Mouse (Mus musculus) inflammation-experienced regulatory T-cells, adult 6 months (primary cell): ENCODE results near the gene Zfp410. TPM values are rescaled to one million over a fixed set of nuclear protein-coding genes. Genes with fewer than 3 reads are reported as not detected.

Experiments
- ATAC-seq: one replicate; pipeline ENCODE4 v1.8.0; 2017
- polyA plus RNA-seq, 3 experiments: library from polyadenylated mRNA; unstranded; fragments of 100-300 nt; shearing (Covaris generic); gene quantifications; one replicate each; pipeline ENCODE4 v1.2.1; 2017

Gene Zfp410
- polyA plus RNA-seq, 3 experiments from 2014 or later, result 48.6 to 67.0 (median 55.4) TPM

GRCm38 (mm10) chr12:84361555-84362489, 45.2 kb downstream of the Zfp410 start, which contains the start of the genes Coq6 and Fam161b:
TSS of gene Coq6 (plus strand) at chr12:84361657.
TSS of gene Fam161b (minus strand) at chr12:84361833.
- ATAC-seq, result peak; percentile 99

DNA sequence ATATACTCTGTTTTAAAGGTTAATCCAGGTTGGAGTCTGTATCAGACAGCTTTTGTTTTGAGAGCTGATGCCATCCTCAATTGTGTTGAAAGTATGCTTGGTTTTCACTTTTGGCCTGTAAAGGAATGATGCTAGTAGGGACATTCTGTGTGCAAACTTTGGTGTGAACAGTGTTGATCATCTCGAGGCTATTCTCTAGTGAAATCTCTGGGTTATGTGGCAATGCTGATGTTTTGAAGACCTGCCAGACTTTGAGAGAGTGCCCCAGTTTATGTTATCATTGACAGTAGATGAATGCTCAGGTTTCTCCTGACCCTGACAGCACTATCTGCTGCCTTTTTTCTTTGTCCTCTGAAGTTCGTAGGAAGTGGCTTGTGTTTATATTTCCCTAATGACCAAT, 46.2 kb downstream of the Zfp410 start:
- ATAC-seq, result no peak

- no peak for ATAC-seq
Observed at GRCm38 (mm10) chr12:84364291-84364690, 47.6 kb downstream of the Zfp410 start.

- ATAC-seq, result no peak
Observed at GRCm38 (mm10) chr12:84365137-84365536, 48.5 kb downstream of the Zfp410 start.

DNA sequence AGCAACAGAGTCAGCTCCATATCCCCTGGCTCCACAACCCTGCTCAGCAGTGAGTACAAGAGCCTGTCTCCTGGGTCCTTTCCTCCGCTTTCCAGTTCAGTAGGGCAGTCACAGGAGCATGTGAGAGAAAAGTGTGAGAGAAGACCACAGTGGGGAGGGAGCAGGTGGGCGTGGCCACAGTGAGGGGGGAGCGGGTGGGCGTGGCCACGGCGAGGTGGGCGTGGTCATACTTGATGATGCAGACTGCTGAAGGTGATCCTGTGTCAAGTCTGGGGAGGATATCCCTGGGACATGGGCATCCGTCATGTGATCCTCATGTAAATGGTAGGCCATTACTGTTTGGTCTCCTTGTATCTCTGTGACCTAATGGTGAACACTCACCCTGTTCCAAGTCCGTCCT, 50.3 kb downstream of the Zfp410 start:
- no peak for ATAC-seq

- no peak for ATAC-seq
Observed at GRCm38 (mm10) chr12:84371647-84372046, 55.0 kb downstream of the Zfp410 start.

DNA sequence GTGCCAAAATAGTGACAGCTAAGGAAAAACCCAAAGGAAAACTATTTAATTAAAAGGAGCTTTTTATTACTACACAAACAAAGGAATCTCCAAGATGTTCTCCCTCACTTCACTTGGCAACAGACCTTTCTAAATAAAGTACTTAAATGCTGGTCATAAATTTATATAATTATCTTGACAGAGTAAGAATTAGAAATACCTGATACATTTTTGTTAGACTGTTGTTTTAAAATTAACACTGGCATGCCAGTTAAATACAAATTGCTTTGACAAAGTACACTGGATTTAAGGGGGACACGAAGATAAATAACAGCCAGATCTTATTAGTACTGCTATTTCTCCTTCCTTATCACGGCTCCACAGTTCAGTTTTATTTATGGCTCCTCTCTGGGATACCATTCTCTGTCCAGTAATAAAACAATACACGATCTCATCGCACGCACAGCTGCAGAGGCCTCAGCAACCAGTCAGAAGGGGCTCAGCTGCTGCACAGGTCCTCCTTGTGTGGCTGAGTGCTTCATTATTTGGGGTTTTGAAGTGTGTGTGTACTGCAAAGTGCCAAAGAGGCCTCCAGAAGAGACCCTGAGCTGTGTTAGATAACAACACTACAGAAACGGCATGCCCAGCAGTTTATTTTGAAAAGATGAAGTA, 57.3 kb downstream of the Zfp410 start:
- ATAC-seq, result no peak

- no peak for ATAC-seq
Observed at GRCm38 (mm10) chr12:84382369-84382768, 65.7 kb downstream of the Zfp410 start.

DNA sequence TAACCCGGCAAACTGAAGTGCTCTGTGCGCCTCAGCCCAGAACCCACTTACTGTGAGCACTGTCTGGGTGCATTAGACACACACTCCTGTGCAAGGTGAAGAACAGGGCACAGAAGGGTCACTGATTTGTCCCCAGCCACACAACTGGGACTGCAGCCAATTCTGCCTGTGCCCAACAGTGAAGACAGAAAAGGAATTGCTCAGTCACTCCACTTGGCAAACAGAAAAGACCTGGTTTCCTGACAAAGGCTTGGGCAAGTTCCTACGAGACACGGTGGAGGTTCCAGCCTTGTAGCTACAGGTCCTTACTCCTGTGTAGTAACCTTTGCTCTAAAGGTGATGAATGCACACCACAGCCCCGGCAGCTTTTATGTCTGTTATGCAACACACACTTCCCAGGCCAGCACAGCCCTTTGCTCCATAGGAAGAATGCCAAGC, 68.0 kb downstream of the Zfp410 start:
- ATAC-seq, result no peak

- no peak for ATAC-seq
Observed at GRCm38 (mm10) chr12:84385408-84385807, 68.8 kb downstream of the Zfp410 start.

DNA sequence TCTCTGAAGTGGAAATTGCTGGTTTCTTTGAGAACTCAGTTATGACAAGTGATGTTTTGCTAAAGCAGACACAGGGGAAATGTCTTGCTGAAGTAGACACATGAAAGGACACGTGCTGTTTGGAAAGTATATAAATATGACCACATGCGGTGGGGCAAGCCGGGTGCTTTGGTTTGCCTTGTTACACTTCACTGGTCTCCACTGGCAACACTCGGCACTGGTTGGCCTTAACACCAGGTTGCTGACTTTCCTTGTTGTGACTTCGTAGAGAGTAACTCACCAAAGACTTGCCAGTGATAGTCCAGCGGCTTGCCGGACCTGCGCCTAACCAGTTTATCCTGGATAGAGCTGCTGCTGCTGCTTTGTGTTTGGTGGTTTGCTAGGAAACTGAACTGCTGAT, 71.4 kb downstream of the Zfp410 start:
- no peak for ATAC-seq

- peak; percentile 58 for ATAC-seq
Observed at GRCm38 (mm10) chr12:84388774-84389400, 72.2 kb downstream of the Zfp410 start.

GRCm38 (mm10) chr12:84390336-84390735, 73.7 kb downstream of the Zfp410 start:
- no peak for ATAC-seq

GRCm38 (mm10) chr12:84392681-84393080, 76.0 kb downstream of the Zfp410 start:
- no peak for ATAC-seq

Other genes starting within 250 kb of the Zfp410 start
- gene Acot5, start 247.5 kb upstream of the Zfp410 start, polyA plus RNA-seq, result not detected
- 1 to 10 TPM in 1 of 3 experiments, under 1 TPM in 2; 0.38 to 1.0 (median 0.47) TPM for gene Acot6, start 216.2 kb upstream of the Zfp410 start, polyA plus RNA-seq
- 1 to 10 TPM in 1 of 3 experiments, not detected in 2; 1.0 TPM for gene Dnal1, start 202.5 kb upstream of the Zfp410 start, polyA plus RNA-seq
- under 1 TPM in 2 of 3 experiments, not detected in 1; 0.40 to 0.44 TPM for gene Pnma1, start 168.4 kb upstream of the Zfp410 start, polyA plus RNA-seq
- gene Elmsan1, start 98.0 kb upstream of the Zfp410 start, polyA plus RNA-seq, result 1 to 10 TPM; 3.9 to 9.5 (median 7.2) TPM
- 10 to 100 TPM; 39.1 to 48.8 (median 47.6) TPM for gene Ptgr2, start 31.6 kb upstream of the Zfp410 start, polyA plus RNA-seq
- gene Coq6, start 44.8 kb downstream of the Zfp410 start, polyA plus RNA-seq, result 10 to 100 TPM; 18.4 to 22.7 (median 19.4) TPM
- gene Fam161b, start 45.0 kb downstream of the Zfp410 start, polyA plus RNA-seq, result 1 to 10 TPM in 1 of 3 experiments, under 1 TPM in 2; 0.30 to 1.3 (median 0.43) TPM
- gene Entpd5, start 92.2 kb downstream of the Zfp410 start, polyA plus RNA-seq, result 10 to 100 TPM; 22.4 to 28.4 (median 24.5) TPM
- gene Bbof1, start 92.2 kb downstream of the Zfp410 start, polyA plus RNA-seq, result under 1 TPM; 0.30 to 0.69 (median 0.60) TPM
- 10 to 100 TPM; 31.0 to 35.6 (median 31.9) TPM for gene Rnf113a2, start 100.3 kb downstream of the Zfp410 start, polyA plus RNA-seq
- 10 to 100 TPM in 2 of 3 experiments, 1 to 10 TPM in 1; 3.9 to 17.8 (median 16.4) TPM for gene Aldh6a1, start 134.2 kb downstream of the Zfp410 start, polyA plus RNA-seq
- gene Lin52, start 134.6 kb downstream of the Zfp410 start, polyA plus RNA-seq, result 10 to 100 TPM; 25.6 to 29.4 (median 25.6) TPM